Mouse (Mus musculus) liver, embryonic 14.5 days (tissue): ENCODE measurements around the gene Spg11. TPM values are rescaled to one million over a fixed set of nuclear protein-coding genes. Genes with fewer than 3 reads are reported as not detected.
A peak's percentile ranks its signal among the peaks of the same experiment; 100 is the strongest.
"Not testable (repeated sequence)": the region's sequence is repeated elsewhere in the genome, so short reads cannot be mapped to it uniquely, and the experiment has no call there.

Experiments used
- ATAC-seq: fragments of 200-750 bp; cut with Nextera tagmentation; 2 replicates; pipeline ENCODE4 v1.8.0; 2017; ENCODE audit warnings: moderate number of reproducible peaks, mild to moderate bottlenecking, moderate library complexity; ENCODE audit not compliant: insufficient read depth
- DNase-seq, 3 experiments: peaks; one replicate each; pipeline ENCODE4 v3.0.0-alpha.2; 2012 to 2013; ENCODE audit warnings: low read depth in 3 of 3, low spot score in 3 of 3
- H3K27ac ChIP-seq: fragments of 300-500 bp; sonication (generic); 2 replicates; pipeline ENCODE4 v1.5.1; 2014; ENCODE audit warnings: moderate library complexity, mild to moderate bottlenecking, control low read depth, inconsistent platforms
- H3K27me3 ChIP-seq: fragments of 300-500 bp; sonication (generic); 2 replicates; pipeline ENCODE4 v1.6.1; 2014; ENCODE audit warnings: mild to moderate bottlenecking, low read length, moderate library complexity; ENCODE audit not compliant: control insufficient read depth, insufficient read depth
- H3K36me3 ChIP-seq: fragments of 300-500 bp; sonication (generic); replicated peaks from 2 replicates; pipeline ENCODE4 v1.6.1; 2014; ENCODE audit warnings: low read depth; ENCODE audit not compliant: control insufficient read depth, insufficient read depth
- H3K4me1 ChIP-seq, 2 experiments: fragments of 200-500 bp in 1 of 2; fragments of 300-500 bp in 1 of 2; sonication (generic) in 1 of 2; replicated peaks; 2 replicates each; pipeline ENCODE4 v1.6.1; 2012 to 2014; ENCODE audit warnings: antibody characterized with exemption in 1 of 2, inconsistent platforms in 1 of 2, low read length in 1 of 2; ENCODE audit not compliant: control insufficient read depth in 2 of 2, insufficient read depth in 2 of 2
- H3K4me2 ChIP-seq: fragments of 300-500 bp; sonication (generic); 2 replicates; pipeline ENCODE4 v1.6.1; 2014; ENCODE audit warnings: low read depth, mild to moderate bottlenecking, control low read depth, moderate library complexity
- H3K4me3 ChIP-seq, 2 experiments: fragments of 200-500 bp in 1 of 2; fragments of 300-500 bp in 1 of 2; sonication (generic) in 1 of 2; 2 replicates each; pipeline ENCODE4 v1.5.1; 2012 to 2014; ENCODE audit warnings: low read depth in 2 of 2, low read length in 2 of 2, mild to moderate bottlenecking in 2 of 2, control low read depth in 1 of 2, inconsistent platforms in 1 of 2, moderate library complexity in 1 of 2; ENCODE audit not compliant: insufficient read depth in 1 of 2
- H3K9ac ChIP-seq: fragments of 300-500 bp; sonication (generic); replicated peaks from 2 replicates; pipeline ENCODE4 v1.6.1; 2014; ENCODE audit warnings: mild to moderate bottlenecking, control low read depth, moderate library complexity
- H3K9me3 ChIP-seq: fragments of 300-500 bp; sonication (generic); 2 replicates; pipeline ENCODE4 v1.6.1; 2016; ENCODE audit warnings: low read length, mixed read lengths; ENCODE audit not compliant: control insufficient read depth
- CTCF ChIP-seq: IDR thresholded peaks from 2 replicates; pipeline ENCODE4 v1.5.1; 2016; ENCODE audit warnings: antibody characterized with exemption, low read depth, control low read depth
- EP300 ChIP-seq: IDR thresholded peaks from 2 replicates; pipeline ENCODE4 v1.6.1; 2016; ENCODE audit warnings: antibody characterized with exemption, low read depth
- WGBS: fragments of 180-500 bp; shearing (Covaris S2); extraction: QIAGEN DNeasy Blood & Tissue Kit; methylation state at CpG from one replicate; pipeline ENCODE4 v1.1.7; 2014; ENCODE audit not compliant: insufficient replicate concordance; 5-methylcytosine and 5-hydroxymethylcytosine counted together
- polyA plus RNA-seq, 2 experiments: library from polyadenylated mRNA; depleted of rRNA in 1 of 2; stranded (reverse) in 1 of 2; unstranded in 1 of 2; fragments of >200 nt; fragmentation: Nextera tagmentation in 1 of 2; extraction: Ambion mirVana in 1 of 2; gene quantifications; 2 replicates each; pipeline versions ENCODE4 v1.2.1 to v1.2.3; 2012 to 2014

The Spg11 gene
- polyA plus RNA-seq, 2 experiments: 2.5 to 3.4 TPM

GRCm38 (mm10) chr2:122031970-122032369 lies 86.2 kb downstream of the Spg11 start:
- H3K9ac ChIP-seq: no peak overlapping the region
- ATAC-seq (no peak), DNase-seq (no peak)
- H3K27ac ChIP-seq: no peak overlapping the region
- H3K4me3 ChIP-seq: no peak overlapping the region
- H3K27me3 ChIP-seq: no peaks in the 10 kb centered on the region
- WGBS: 61% methylated on average over 5 of the region's 6 CpGs
- H3K36me3 ChIP-seq: peaks cover 26% of the 10 kb centered on the region
- no peaks in the 10 kb centered on the region for H3K9me3 ChIP-seq
- no peak overlapping the region for H3K4me2 ChIP-seq
- TF ChIP-seq CTCF (no peak), EP300 (no peak)
- H3K4me1 ChIP-seq: peaks cover 24 to 29% of the 10 kb centered on the region in 2 experiments

- H3K9me3 ChIP-seq: no peaks in the 10 kb centered on the region
- H3K36me3 ChIP-seq: peaks cover 23% of the 10 kb centered on the region
- peak overlapping the region; percentile 90 to 99 for H3K4me3 ChIP-seq
- no peaks in the 10 kb centered on the region for H3K27me3 ChIP-seq
- WGBS: under 1% methylated on average over 71 of the region's 71 CpGs
- TF ChIP-seq CTCF (no peak; the same call in 1 of the 2 replicates), EP300 (no peak)
- peaks cover 5 to 13% of the 10 kb centered on the region in 2 experiments; a peak in 3 of 4 replicates for H3K4me1 ChIP-seq
- peak overlapping the region; percentile 100 for H3K9ac ChIP-seq
- ATAC-seq (peak; percentile 62), DNase-seq (peak; percentile 42 to 57 (median 53))
- H3K4me2 ChIP-seq: peak overlapping the region; percentile 84
- peak overlapping the region; percentile 95 for H3K27ac ChIP-seq
These were observed 89.2 kb downstream of the Spg11 start for GRCm38 (mm10) chr2:122028756-122029700.

GRCm38 (mm10) chr2:122027862-122028755 lies 90.1 kb downstream of the Spg11 start, which contains the start of gene Eif3j1:
Gene Eif3j1 (plus strand): TSS chr2:122028546.
- H3K4me1 ChIP-seq: peaks cover 5 to 10% of the 10 kb centered on the region in 2 experiments; a peak in 3 of 4 replicates
- H3K27me3 ChIP-seq: no peaks in the 10 kb centered on the region
- peak within 1 kb of the TSS; percentile 90 to 99 for H3K4me3 ChIP-seq
- peaks cover 15% of the 10 kb centered on the region for H3K36me3 ChIP-seq
- H3K4me2 ChIP-seq: peak within 1 kb of the TSS; percentile 84
- no peak for TF ChIP-seq EP300
- no peak for TF ChIP-seq CTCF
- H3K9me3 ChIP-seq: no peaks in the 10 kb centered on the region
- peak; percentile 96 for ATAC-seq
- H3K9ac ChIP-seq: peak within 1 kb of the TSS; percentile 100
- peak within 1 kb of the TSS; percentile 95 for H3K27ac ChIP-seq
- peak; percentile 82 to 88 (median 84) for DNase-seq
- WGBS: under 1% methylated on average over 61 of the region's 67 CpGs

GRCm38 (mm10) chr2:122027091-122027490 lies 91.1 kb downstream of the Spg11 start:
- DNase-seq, H3K27ac ChIP-seq, ATAC-seq, H3K9me3 ChIP-seq, H3K27me3 ChIP-seq, H3K4me1 ChIP-seq, H3K36me3 ChIP-seq: not testable (repeated sequence)
- Histone ChIP-seq H3K4me2 (peak overlapping the region; percentile 74), H3K4me3 (peak overlapping the region in 1 of 2 experiments; percentile 99; a peak in 2 of 4 replicates), H3K9ac (peak overlapping the region; percentile 96)
- WGBS: 83% methylated on average over 10 of the region's 10 CpGs
